Mouse (Mus musculus) ES-E14 (cell line): ENCODE data around the gene Fkbp1b. TPM values are rescaled to one million over a fixed set of nuclear protein-coding genes. Genes with fewer than 3 reads are reported as not detected.

Experiments used
- DNase-seq: peaks from one replicate; pipeline ENCODE4 v3.0.0-alpha.2; 2013; ENCODE audit warnings: low read depth, low spot score
- H3K27ac ChIP-seq: 2 replicates; pipeline ENCODE4 v1.5.1; 2012; ENCODE audit warnings: low read depth, mild to moderate bottlenecking, low read length, moderate library complexity, mixed read lengths; ENCODE audit not compliant: poor library complexity, insufficient read depth, severe bottlenecking
- H3K36me3 ChIP-seq: 2 replicates; pipeline ENCODE4 v1.6.1; 2012; ENCODE audit warnings: mild to moderate bottlenecking, low read length, moderate library complexity, mixed read lengths; ENCODE audit not compliant: control insufficient read depth, poor library complexity, insufficient read depth, severe bottlenecking
- H3K4me1 ChIP-seq, 2 experiments: fragments of 150-350 bp in 1 of 2; sonication (generic) in 1 of 2; 2 replicates each; pipeline ENCODE4 v1.6.1; 2012; ENCODE audit warnings: low read length in 2 of 2, mild to moderate bottlenecking in 1 of 2, mixed read lengths in 1 of 2; ENCODE audit not compliant: control insufficient read depth in 2 of 2, insufficient read depth in 2 of 2, poor library complexity in 1 of 2
- H3K4me3 ChIP-seq, 2 experiments: fragments of 150-350 bp in 1 of 2; sonication (generic) in 1 of 2; 2 replicates each; pipeline ENCODE4 v1.5.1; 2012; ENCODE audit warnings: low read length in 2 of 2, low read depth in 1 of 2, mild to moderate bottlenecking in 1 of 2, mixed read lengths in 1 of 2; ENCODE audit not compliant: insufficient read depth in 1 of 2, poor library complexity in 1 of 2, severe bottlenecking in 1 of 2
- H3K9ac ChIP-seq: 2 replicates; pipeline ENCODE4 v1.6.1; 2012; ENCODE audit warnings: low read depth, mild to moderate bottlenecking, low read length, mixed read lengths; ENCODE audit not compliant: poor library complexity, insufficient read depth, severe bottlenecking
- H3K9me3 ChIP-seq: fragments of 150-350 bp; sonication (generic); 2 replicates; pipeline ENCODE4 v1.6.1; 2012; ENCODE audit warnings: low read depth, mild to moderate bottlenecking, low read length; ENCODE audit not compliant: control insufficient read depth, insufficient read depth
- CHD2 ChIP-seq: IDR thresholded peaks from 2 replicates; pipeline ENCODE4 v1.6.1; 2014; ENCODE audit warnings: mild to moderate bottlenecking, low read depth, low read length, inconsistent platforms
- HCFC1 ChIP-seq: IDR thresholded peaks from 2 replicates; pipeline ENCODE4 v1.6.1; 2012; ENCODE audit warnings: low read length, inconsistent platforms, borderline replicate concordance; ENCODE audit not compliant: insufficient read depth
- MAFK ChIP-seq: IDR thresholded peaks from 2 replicates; pipeline ENCODE4 v1.6.1; 2014; ENCODE audit warnings: mild to moderate bottlenecking, low read depth, low read length, inconsistent platforms; ENCODE audit not compliant: insufficient read depth
- ZC3H11A ChIP-seq: IDR thresholded peaks from 2 replicates; pipeline ENCODE4 v1.6.1; 2012; ENCODE audit warnings: low read depth, mild to moderate bottlenecking, inconsistent platforms, low read length, borderline replicate concordance
- ZNF384 ChIP-seq: IDR thresholded peaks from 2 replicates; pipeline ENCODE4 v1.6.1; 2012; ENCODE audit warnings: low read depth, low read length, inconsistent platforms
- in situ Hi-C, 2 experiments: fragments of 600-800 bp; cut with MboI; formaldehyde crosslinking; loops; one replicate each; pipeline ENCODE4 v1.15.1; 2025; ENCODE audit warnings: low sequenced_read_pairs in 2 of 2, inconsistent platforms in 1 of 2; ENCODE audit not compliant: unreplicated experiment in 2 of 2
- total RNA-seq: library from RNA; depleted of rRNA; stranded (reverse); fragments of 300-350 nt; gene quantifications from 2 replicates; pipeline ENCODE4 v1.2.3, GENCODE M21; 2012

Gene Fkbp1b
- total RNA-seq, 1 experiment, result 4.1 TPM

DNA sequence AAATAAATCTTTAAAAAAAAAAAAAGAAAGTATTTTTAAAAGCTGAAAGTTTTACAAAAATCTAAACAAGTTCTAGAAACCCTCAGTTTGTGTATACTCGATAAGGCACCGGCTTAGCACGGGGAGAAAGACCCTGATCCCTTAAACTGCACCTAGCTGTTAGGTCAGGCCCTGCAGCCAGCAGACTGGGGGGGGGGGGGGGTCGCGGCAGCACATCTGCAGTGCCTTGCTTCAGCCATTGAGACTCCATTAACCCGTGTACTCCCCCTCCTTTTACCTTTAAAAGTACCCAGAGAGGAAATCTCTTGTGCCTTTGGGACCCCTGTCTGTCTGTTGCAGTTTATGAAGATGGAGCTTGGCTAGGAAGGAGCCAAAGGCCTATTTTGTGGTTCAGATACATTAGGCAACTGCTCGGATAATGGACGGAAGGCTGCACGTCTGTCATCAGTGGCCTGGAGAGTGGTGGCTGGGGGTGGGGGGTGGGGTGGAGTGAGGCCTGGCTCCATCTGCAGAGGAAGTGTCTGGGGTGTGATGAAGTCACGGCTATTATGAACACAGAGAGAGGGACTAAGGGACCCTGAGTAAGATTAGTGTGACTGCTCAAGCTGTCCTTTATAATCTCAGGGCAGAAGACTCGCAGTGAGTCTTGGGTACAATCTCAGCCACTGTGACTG is 18.0 kb upstream of the Fkbp1b start:
- DNase-seq, result no peak
- in situ Hi-C loops, result no loop called here
- H3K9me3 ChIP-seq, result no peaks in the 10 kb centered on the region

GRCm38 (mm10) chr12:4856834-4857233 is 15.4 kb upstream of the Fkbp1b start:
- in situ Hi-C loops, result no loop called here
- Histone ChIP-seq H3K36me3 (peaks cover 14% of the 10 kb centered on the region), H3K9ac (no peak overlapping the region), H3K4me3 (no peak overlapping the region), H3K4me1 (peaks cover 4 to 9% of the 10 kb centered on the region in 2 experiments; a peak in 2 of 4 replicates), H3K9me3 (no peaks in the 10 kb centered on the region), H3K27ac (no peak overlapping the region)
- TF ChIP-seq HCFC1 (no peak), CHD2 (no peak), MAFK (no peak), ZNF384 (no peak), ZC3H11A (no peak)
- DNase-seq, result no peak

More for the DNA sequence above, 18.0 kb upstream of the Fkbp1b start:
- no peak overlapping the region for H3K4me3 ChIP-seq
- H3K4me1 ChIP-seq, result peaks cover 4 to 9% of the 10 kb centered on the region in 2 experiments; a peak in 2 of 4 replicates
- peaks cover 9% of the 10 kb centered on the region for H3K36me3 ChIP-seq
- H3K9ac ChIP-seq, result no peak overlapping the region
- TF ChIP-seq ZNF384 (no peak), ZC3H11A (no peak), CHD2 (no peak), HCFC1 (no peak), MAFK (no peak)
- H3K27ac ChIP-seq, result no peak overlapping the region

- Histone ChIP-seq H3K9me3 (no peaks in the 10 kb centered on the region), H3K9ac (no peak overlapping the region), H3K4me1 (peaks cover 4 to 11% of the 10 kb centered on the region in 2 experiments; a peak in 3 of 4 replicates), H3K4me3 (no peak overlapping the region), H3K27ac (no peak overlapping the region), H3K36me3 (peaks cover 16% of the 10 kb centered on the region)
- no peak for DNase-seq
- TF ChIP-seq ZC3H11A (peak; percentile 34), CHD2 (no peak)
- in situ Hi-C loops, result no loop called here
These were observed 14.8 kb upstream of the Fkbp1b start for GRCm38 (mm10) chr12:4856160-4856559.

DNA sequence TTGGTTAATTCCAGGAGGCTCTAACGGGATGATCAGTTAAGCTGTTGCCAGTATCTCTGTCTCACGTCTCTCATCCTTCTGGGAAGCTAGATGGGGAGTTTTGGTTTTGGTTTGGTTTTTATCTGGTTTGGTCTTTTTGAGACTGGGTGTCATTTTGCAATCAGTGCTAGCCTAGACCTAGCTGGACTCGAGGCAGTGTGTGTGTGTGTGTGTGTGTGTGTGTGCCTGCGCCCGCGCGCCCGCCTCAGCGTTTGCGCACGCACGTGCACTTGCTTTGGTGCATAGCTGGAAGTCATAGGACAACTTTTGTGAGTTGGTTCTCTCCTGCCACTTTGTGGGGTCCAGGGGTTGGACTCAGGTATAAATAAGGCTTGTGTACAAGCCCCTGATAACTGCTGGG is 2.4 kb upstream of the Fkbp1b start:
- Histone ChIP-seq H3K4me1 (peaks cover 6% of the 10 kb centered on the region in 2 experiments; a peak in 2 of 4 replicates), H3K9ac (peak overlapping the region; percentile 86), H3K27ac (no peak overlapping the region), H3K9me3 (no peaks in the 10 kb centered on the region), H3K4me3 (peak overlapping the region; percentile 93 to 97), H3K36me3 (peaks cover 2% of the 10 kb centered on the region; the same call in 1 of the 2 replicates)
- no peak for TF ChIP-seq CHD2
- TF ChIP-seq ZNF384, result no peak
- TF ChIP-seq HCFC1, result no peak
- TF ChIP-seq ZC3H11A, result no peak
- TF ChIP-seq MAFK, result no peak
- in situ Hi-C loops, result no loop called here
- DNase-seq, result no peak
